Mouse (Mus musculus): Measurements from ENCODE around the gene Cyp2d26.

Cyp2d26 gene

GRCm38 (mm10) chr15:82748141-82748540 is 46.0 kb downstream of the Cyp2d26 start:
- no peak for DNase-seq

- no peak for DNase-seq
These were observed 46.6 kb downstream of the Cyp2d26 start for GRCm38 (mm10) chr15:82747516-82747915.
